10 mouse cellular contexts compared by ENCODE assay signal in genomic region chr11:120957731-120958257, GRCm38 (mm10). TPM values are rescaled to one million over a fixed set of nuclear protein-coding genes. Genes with fewer than 3 reads are reported as not detected.
DNase-seq lines count a peak whose midpoint lies in the region; ATAC-seq and TF ChIP-seq lines count a peak whose summit lies in the region.
"Had no signal": no experiment of that assay in that cellular context is flagged by ENCODE, and none has a peak within 500 bp of the region (broad histone marks: within the 10 kb centered on the region; RNA-seq: fewer than 3 reads in every experiment).

No protein-coding gene starts in this region.

- H3K9me3 ChIP-seq in hindbrain, embryonic 16.5 days (ENCODE audit: control insufficient read depth, low read length), result no peaks in the 10 kb centered on the region
- H3K9me3 ChIP-seq in hindbrain, embryonic 10.5 days, result no peaks in the 10 kb centered on the region
- no peaks in the 10 kb centered on the region for H3K9me3 ChIP-seq in G1E (replicated peaks)
- H3K9me3 ChIP-seq in kidney, embryonic 16.5 days (ENCODE audit: low read length), result no peaks in the 10 kb centered on the region

- H3K4me1 ChIP-seq in hindbrain, embryonic 16.5 days (ENCODE audit: control insufficient read depth, insufficient read depth, low read depth, low read length), result no peaks in the 10 kb centered on the region
- H3K4me1 ChIP-seq in hindbrain, embryonic 10.5 days (replicated peaks), result peaks cover 29% of the 10 kb centered on the region
- peaks cover 64% of the 10 kb centered on the region for H3K4me1 ChIP-seq in G1E (ENCODE audit: insufficient read depth, low read depth, low read length)
- H3K4me1 ChIP-seq in kidney, embryonic 16.5 days (ENCODE audit: insufficient read depth, low read length), result peaks cover 12% of the 10 kb centered on the region

- no peaks in the 10 kb centered on the region for H3K27me3 ChIP-seq in hindbrain, embryonic 16.5 days (replicated peaks; ENCODE audit: control insufficient read depth, insufficient read depth, low read length)
- H3K27me3 ChIP-seq in hindbrain, embryonic 10.5 days (ENCODE audit: insufficient read depth, poor library complexity, severe bottlenecking), result no peaks in the 10 kb centered on the region
- no peaks in the 10 kb centered on the region for H3K27me3 ChIP-seq in G1E (ENCODE audit: insufficient read depth, low read length)
- H3K27me3 ChIP-seq in kidney, embryonic 16.5 days (ENCODE audit: insufficient read depth, low read length), result no peaks in the 10 kb centered on the region
- H3K27me3 ChIP-seq: CH12.LX had no signal

- no peak overlapping the region for H3K4me3 ChIP-seq in hindbrain, embryonic 16.5 days (ENCODE audit: low read length)
- H3K4me3 ChIP-seq in hindbrain, embryonic 10.5 days, result no peak overlapping the region
- 0 out of 2 replicates have a peak overlapping the region, but pooled peaks have one; percentile 1 for H3K4me3 ChIP-seq in G1E (ENCODE audit: low read depth, low read length)
- no peak overlapping the region for H3K4me3 ChIP-seq in kidney, embryonic 16.5 days (ENCODE audit: low read length)

- peaks cover 25% of the 10 kb centered on the region for H3K36me3 ChIP-seq in hindbrain, embryonic 16.5 days (ENCODE audit: control insufficient read depth, insufficient read depth, low read length)
- H3K36me3 ChIP-seq in hindbrain, embryonic 10.5 days, result peaks cover 97% of the 10 kb centered on the region
- peaks cover 94% of the 10 kb centered on the region for H3K36me3 ChIP-seq in G1E (replicated peaks)
- H3K36me3 ChIP-seq in kidney, embryonic 16.5 days (ENCODE audit: insufficient read depth, low read length), result peaks cover 42% of the 10 kb centered on the region

- H3K4me2 ChIP-seq in hindbrain, embryonic 16.5 days (ENCODE audit: low read length), result no peak overlapping the region
- H3K4me2 ChIP-seq in kidney, embryonic 16.5 days (replicated peaks; ENCODE audit: low read depth, low read length), result no peak overlapping the region

- TF ChIP-seq CTCF in G1E (IDR thresholded peaks at IDR 0.05; ENCODE audit: low read depth, low read length), result no peak

- no peak overlapping the region for H3K9ac ChIP-seq in hindbrain, embryonic 16.5 days (ENCODE audit: low read depth, low read length)
- no peak overlapping the region for H3K9ac ChIP-seq in kidney, embryonic 16.5 days (replicated peaks; ENCODE audit: low read length)

- no peak for ATAC-seq in hindbrain, embryonic 16.5 days
- ATAC-seq in G1E (ENCODE audit: extremely low read depth, insufficient number of reproducible peaks, low FRiP score, poor library complexity, severe bottlenecking), result no peak
- ATAC-seq in granulocyte monocyte progenitor cell, adult 5-6 weeks (replicated peaks; ENCODE audit: poor library complexity, severe bottlenecking), result peak; percentile 53
- no peak for ATAC-seq in kidney, embryonic 16.5 days (ENCODE audit: low FRiP score, low TSS enrichment)
- ATAC-seq: hindbrain, postnatal 0 days had no signal

- DNase-seq in hindbrain, embryonic 10.5 days (ENCODE audit: low spot score), result no peak
- DNase-seq in G1E (ENCODE audit: low spot score), result no peak
- DNase-seq in lung, postnatal 10 days, result peak; percentile 64
- DNase-seq in urinary bladder, postnatal 4 days (ENCODE audit: low spot score in 2 of 2), result no peak
- DNase-seq in B cell, adult 2 months, result no peak

- H3K27ac ChIP-seq in hindbrain, embryonic 16.5 days (ENCODE audit: low read depth, low read length), result 0 out of 2 replicates have a peak overlapping the region, but pooled peaks have one; percentile 7
- no peak overlapping the region for H3K27ac ChIP-seq in hindbrain, embryonic 10.5 days
- no peak overlapping the region for H3K27ac ChIP-seq in kidney, embryonic 16.5 days (ENCODE audit: low read length)
- H3K27ac ChIP-seq: hindbrain, postnatal 0 days had no signal

- WGBS in hindbrain, embryonic 16.5 days, result 69% methylated on average over 15 of the region's 15 CpGs
- WGBS in hindbrain, embryonic 10.5 days, result 79% methylated on average over 15 of the region's 15 CpGs
- 47% methylated on average over 15 of the region's 15 CpGs for WGBS in kidney, embryonic 16.5 days

RNA-seq across cellular contexts. Expression of gene Slc16a3, which starts 9.5 kb away (rescaled TPM):
- polyA plus RNA-seq in hindbrain, embryonic 16.5 days (2015; fragmentation: Nextera tagmentation; extraction: Ambion mirVana), result 11.5 and 15.2 TPM in 2 replicates
- 111 and 204 TPM in 2 replicates for polyA plus RNA-seq in hindbrain, embryonic 10.5 days (2016; fragmentation: Nextera tagmentation; extraction: Ambion mirVana)
- total RNA-seq in G1E (2014; fragmentation: Nextera tagmentation) (4.3 TPM in 1 of 2 replicates, not detected in the other), G1E (2017) (10.0 and 15.5 TPM in 2 replicates)
- 13.1 and 17.4 TPM in 2 replicates for polyA plus RNA-seq in G1E (2012)
- 5.0 and 11.3 TPM in 2 replicates for total RNA-seq in granulocyte monocyte progenitor cell, adult 5-6 weeks (2014; fragmentation: Nextera tagmentation)
- 4.1 and 4.7 TPM in 2 replicates for total RNA-seq in granulocyte monocyte progenitor cell, adult 5-6 weeks (2017)
- 63.5 and 66.4 TPM in 2 replicates for polyA plus RNA-seq in kidney, embryonic 16.5 days (2015; fragmentation: Nextera tagmentation; extraction: Ambion mirVana)

RNA-seq across cellular contexts. Expression of gene Ccdc57, which starts 25.1 kb away (rescaled TPM):
- polyA plus RNA-seq in hindbrain, embryonic 16.5 days (2015; fragmentation: Nextera tagmentation; extraction: Ambion mirVana), result 6.3 and 6.7 TPM in 2 replicates
- polyA plus RNA-seq in hindbrain, embryonic 10.5 days (2016; fragmentation: Nextera tagmentation; extraction: Ambion mirVana), result 6.1 and 6.4 TPM in 2 replicates
- total RNA-seq in G1E (2014; fragmentation: Nextera tagmentation) (4.2 and 7.0 TPM in 2 replicates), G1E (2017) (2.5 and 2.6 TPM in 2 replicates)
- 2.6 and 2.8 TPM in 2 replicates for polyA plus RNA-seq in G1E (2012)
- total RNA-seq in granulocyte monocyte progenitor cell, adult 5-6 weeks (2014; fragmentation: Nextera tagmentation), result 4.6 and 5.2 TPM in 2 replicates
- 5.6 and 6.9 TPM in 2 replicates for total RNA-seq in granulocyte monocyte progenitor cell, adult 5-6 weeks (2017)
- 8.6 and 9.2 TPM in 2 replicates for polyA plus RNA-seq in kidney, embryonic 16.5 days (2015; fragmentation: Nextera tagmentation; extraction: Ambion mirVana)

RNA-seq across cellular contexts. Expression of gene Csnk1d, which starts 33.3 kb away (rescaled TPM):
- polyA plus RNA-seq in hindbrain, embryonic 16.5 days (2015; fragmentation: Nextera tagmentation; extraction: Ambion mirVana), result 124 and 141 TPM in 2 replicates
- polyA plus RNA-seq in hindbrain, embryonic 10.5 days (2016; fragmentation: Nextera tagmentation; extraction: Ambion mirVana), result 124 and 134 TPM in 2 replicates
- 116 and 146 TPM in 2 replicates for total RNA-seq in G1E (2014; fragmentation: Nextera tagmentation)
- 61.2 and 73.6 TPM in 2 replicates for total RNA-seq in G1E (2017)
- polyA plus RNA-seq in G1E (2012), result 195 and 227 TPM in 2 replicates
- 53.7 and 63.6 TPM in 2 replicates for total RNA-seq in granulocyte monocyte progenitor cell, adult 5-6 weeks (2014; fragmentation: Nextera tagmentation)
- total RNA-seq in granulocyte monocyte progenitor cell, adult 5-6 weeks (2017), result 68.2 and 70.6 TPM in 2 replicates
- 150 and 154 TPM in 2 replicates for polyA plus RNA-seq in kidney, embryonic 16.5 days (2015; fragmentation: Nextera tagmentation; extraction: Ambion mirVana)
